Mouse (Mus musculus) E14TG2a.4 (cell line): ENCODE data around the gene Ddah2.

Experiments used
- CTCF ChIP-seq: conservative IDR thresholded peaks from 2 replicates; pipeline ENCODE4 v1.5.1; 2014; ENCODE audit warnings: low read length
- POU5F1 ChIP-seq: IDR thresholded peaks from 2 replicates; pipeline ENCODE4 v1.6.1; 2014; ENCODE audit warnings: low read length, borderline replicate concordance

GRCm38 (mm10) chr17:35094475-35095365 lies 35.9 kb downstream of the Ddah2 start:
- TF ChIP-seq CTCF (no peak), POU5F1 (no peak)
